Mouse (Mus musculus) c-Kit-positive CD71-positive TER-119-positive erythroid progenitor cells, embryonic 14.5 days (primary cell): ENCODE measurements around the gene Fstl3.
A peak's percentile ranks its signal among the peaks of the same experiment; 100 is the strongest.
"Not testable (repeated sequence)": the region's sequence is repeated elsewhere in the genome, so short reads cannot be mapped to it uniquely, and the experiment has no call there.

Experiments used
- DNase-seq: peaks from one replicate; pipeline ENCODE4 v3.0.0-alpha.2; 2013; ENCODE audit warnings: low spot score

The Fstl3 gene

DNA sequence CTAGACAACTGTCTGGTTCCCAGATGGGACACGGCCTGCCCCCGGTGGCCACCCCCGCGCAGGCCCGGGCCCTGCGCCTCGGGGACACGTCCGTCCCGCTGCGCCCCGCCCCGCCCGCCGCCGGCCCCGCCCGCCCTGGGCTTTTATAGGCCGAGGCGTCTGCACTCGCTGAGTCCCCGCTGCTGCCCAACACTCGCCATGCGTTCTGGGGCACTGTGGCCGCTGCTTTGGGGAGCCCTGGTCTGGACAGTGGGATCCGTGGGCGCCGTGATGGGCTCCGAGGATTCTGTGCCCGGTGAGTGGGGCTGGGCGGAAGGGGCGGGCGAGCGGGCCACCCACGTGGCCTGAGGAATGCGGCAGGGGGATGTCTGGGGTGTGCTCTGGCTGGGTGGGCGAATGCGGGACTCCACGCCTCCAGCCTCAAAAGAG is at the start of gene Fstl3:
Fstl3 (plus strand) TSS at position 170 of the 429 bp plus-strand sequence.
- no peak for DNase-seq

DNA sequence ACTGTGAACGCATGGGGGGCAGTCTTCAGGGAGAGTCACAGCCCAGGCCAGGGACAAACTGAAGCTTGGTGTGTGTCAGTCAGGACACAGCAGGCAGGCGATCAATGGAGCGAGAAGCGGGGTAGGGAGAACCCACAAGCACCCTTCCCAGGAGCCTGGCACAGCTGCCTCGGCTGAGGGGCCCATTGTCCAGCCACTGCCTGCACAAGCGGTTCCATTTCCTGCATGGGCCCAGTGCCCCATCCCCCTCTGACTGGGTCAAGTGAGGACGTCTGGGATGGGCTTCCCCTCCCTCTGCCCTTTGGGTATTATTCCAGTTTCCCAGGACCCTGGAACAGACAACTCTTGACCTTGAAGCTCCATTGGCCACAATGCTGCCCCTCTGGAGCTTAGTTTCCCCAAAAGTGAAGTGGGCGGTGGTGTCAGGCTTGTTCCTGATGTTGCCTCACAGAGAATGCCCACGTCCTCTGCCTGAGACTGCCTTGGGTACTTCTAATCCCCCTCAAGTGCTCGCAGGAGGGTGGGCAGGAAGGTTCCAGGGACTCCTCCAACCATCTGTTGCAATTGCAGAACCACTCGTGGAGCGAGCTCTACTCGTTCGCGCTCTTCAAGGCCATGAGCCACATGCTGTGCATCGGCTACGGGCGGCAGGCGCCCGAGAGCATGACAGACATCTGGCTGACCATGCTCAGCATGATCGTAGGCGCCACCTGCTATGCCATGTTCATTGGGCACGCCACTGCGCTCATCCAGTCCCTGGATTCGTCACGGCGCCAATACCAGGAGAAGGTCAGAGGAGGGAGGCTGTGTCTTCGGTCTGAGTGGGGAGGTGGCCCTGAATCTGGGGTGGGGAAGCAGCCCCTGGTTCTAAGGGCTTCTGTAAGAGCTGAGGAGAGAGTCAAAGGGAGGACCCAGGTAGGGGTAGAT is 48.5 kb upstream of the Fstl3 start:
- no peak for DNase-seq

DNA sequence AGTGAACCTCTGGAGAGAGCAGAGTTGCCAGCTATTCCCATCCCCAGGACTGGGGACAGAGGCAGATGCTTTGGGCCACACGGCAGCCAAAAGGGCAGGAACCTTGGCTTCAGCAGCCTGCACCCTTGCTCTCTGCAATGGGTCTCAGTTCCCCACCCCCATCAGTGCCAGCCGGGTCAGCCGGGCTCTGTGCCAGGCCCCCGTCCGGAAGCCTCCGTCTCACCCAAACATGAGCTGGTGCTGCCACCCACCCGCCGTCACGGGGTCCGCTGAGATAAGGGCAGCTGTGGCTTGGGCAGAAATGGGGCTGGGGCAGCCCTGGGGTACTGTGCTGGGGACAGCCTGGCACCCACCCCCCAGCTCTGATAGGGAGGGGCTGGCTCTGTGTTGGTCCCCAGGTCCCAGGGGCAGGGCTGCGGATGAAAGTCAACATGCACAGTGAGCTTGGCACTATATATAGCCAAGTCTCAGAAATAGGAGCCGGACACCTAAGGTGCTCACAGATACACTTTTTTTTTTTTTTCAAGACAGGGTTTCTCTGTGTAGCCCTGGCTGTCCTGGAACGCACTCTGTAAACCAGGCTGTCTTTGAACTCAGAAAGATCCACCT is 47.6 kb upstream of the Fstl3 start:
- DNase-seq = no peak

DNA sequence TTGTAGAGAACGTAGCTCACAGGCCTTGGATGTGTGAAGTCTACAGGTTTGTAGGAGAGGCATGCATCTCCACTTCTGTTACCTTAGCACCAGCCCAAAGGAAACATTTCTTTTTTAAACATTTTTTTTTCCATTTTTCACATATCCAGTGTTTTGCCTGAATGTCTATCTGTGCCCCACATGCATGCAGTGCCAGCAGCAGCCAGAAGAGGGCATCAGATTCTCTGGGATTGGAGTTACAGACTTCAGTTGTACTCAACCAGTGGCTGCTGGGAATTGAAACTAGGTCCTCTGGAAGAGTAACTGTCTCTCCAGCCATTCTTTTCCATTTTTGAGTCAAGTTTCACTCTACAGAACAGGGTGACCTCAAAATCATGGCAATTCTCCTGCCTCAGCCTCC is 44.6 kb upstream of the Fstl3 start:
- no peak for DNase-seq

DNA sequence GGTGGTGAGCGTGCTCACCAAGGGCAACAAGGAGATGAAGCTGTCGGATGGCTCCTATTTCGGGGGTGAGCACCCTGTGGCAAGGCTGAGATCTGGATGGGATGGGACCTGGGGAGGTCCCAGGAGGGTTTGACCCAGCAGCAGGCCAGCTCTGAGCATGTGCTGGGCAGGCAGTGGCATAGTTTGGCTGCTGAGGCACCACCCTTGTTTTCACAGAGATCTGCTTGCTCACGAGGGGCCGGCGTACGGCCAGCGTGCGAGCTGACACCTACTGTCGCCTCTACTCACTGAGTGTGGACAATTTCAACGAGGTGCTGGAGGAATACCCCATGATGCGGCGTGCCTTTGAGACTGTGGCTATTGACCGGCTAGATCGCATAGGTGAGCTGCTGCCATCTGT is 43.2 kb upstream of the Fstl3 start:
- no peak for DNase-seq

DNA sequence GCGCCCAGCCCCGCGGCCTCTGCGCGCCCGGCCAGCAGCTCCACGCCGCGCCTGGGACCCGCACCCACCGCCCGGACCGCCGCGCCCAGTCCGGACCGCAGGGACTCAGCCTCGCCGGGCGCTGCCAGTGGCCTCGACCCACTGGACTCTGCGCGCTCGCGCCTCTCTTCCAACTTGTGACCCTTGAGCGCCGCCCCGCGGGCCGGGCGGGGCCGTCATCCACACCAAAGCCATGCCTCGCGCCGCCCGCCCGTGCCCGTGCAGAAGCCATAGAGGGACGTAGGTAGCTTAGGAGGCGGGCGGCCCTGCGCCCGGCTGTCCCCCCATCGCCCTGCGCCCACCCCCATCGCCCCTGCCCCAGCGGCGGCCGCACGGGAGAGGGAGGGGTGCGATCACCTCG is 41.7 kb upstream of the Fstl3 start:
- DNase-seq = no peak

DNA sequence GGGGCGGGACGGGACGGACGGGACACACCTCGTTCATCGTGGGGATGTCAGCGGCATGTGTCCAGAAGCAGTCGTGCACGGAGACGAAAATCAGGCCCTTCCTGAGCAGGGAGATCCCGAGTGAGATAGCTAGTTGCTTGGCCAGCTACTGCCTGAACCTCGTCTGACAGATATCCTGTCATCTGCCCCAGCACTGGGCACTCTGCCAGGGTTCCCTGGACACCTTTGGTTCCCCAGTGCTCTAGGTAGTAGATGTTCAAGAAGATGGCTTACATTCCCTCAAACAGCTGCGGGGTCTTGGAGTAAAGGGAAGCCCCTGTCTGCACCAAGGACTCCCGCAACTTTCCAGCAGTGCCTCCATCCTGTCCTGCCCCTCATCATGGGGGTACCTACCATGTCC is 40.4 kb upstream of the Fstl3 start:
- no peak for DNase-seq

DNA sequence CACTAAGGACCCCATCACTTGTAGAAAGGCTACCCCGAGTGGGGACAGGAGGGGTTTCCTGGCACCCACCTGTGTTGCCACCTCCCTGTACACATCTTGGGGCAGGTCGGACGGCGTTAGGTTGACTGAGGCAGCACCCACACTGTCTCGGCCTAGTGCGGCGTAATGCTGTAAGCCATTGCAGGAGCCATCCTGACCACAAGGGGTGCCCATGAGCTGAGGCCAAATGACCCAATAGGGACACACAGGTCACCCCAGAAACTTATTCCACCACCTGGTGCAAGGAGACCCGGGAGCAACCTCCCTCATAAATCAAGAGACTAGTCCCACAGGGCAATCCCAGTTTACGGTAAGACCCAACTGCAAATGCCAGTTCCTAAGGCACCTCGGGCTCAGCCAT is 38.8 kb upstream of the Fstl3 start:
- DNase-seq = no peak

DNA sequence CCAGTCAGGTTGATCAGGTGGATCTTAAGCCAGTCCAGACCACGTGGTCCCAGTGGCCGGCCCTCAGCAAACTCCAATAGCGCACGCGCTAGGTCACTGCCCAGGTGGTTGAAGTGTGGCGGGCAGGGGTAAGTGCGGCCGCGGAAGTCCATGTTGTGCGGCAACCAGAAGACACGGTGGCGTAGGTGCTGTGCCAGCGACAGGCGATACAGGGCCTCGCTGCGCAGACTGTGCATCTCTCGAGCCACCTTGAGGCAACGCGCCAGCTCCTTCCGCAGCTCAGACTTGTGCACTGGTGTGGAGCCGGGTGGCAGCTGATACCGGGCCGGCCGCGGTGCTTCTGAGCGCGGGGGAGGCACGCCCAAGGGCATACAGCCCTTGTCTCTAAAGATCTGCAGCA is 37.8 kb upstream of the Fstl3 start:
- no peak for DNase-seq

DNA sequence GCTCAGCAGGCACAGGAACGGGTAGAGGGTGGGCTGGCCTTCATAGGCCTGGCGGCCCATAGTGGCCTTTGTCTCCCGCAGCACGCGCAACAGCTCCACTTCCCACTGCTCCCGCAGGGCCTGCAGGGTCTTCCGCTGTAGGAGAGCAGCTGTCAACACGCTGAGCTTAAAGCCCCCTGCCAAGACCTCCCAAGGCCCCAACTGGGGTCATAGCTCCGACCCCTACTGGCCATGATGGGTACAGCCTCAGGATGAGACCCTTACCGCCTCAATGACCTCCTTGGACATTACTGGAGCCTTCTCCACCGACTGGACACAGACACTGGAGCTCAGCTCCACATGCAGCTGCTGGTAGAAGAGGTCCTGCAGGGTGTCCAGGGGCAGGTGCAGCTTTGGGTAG is 36.2 kb upstream of the Fstl3 start:
- DNase-seq = no peak

DNA sequence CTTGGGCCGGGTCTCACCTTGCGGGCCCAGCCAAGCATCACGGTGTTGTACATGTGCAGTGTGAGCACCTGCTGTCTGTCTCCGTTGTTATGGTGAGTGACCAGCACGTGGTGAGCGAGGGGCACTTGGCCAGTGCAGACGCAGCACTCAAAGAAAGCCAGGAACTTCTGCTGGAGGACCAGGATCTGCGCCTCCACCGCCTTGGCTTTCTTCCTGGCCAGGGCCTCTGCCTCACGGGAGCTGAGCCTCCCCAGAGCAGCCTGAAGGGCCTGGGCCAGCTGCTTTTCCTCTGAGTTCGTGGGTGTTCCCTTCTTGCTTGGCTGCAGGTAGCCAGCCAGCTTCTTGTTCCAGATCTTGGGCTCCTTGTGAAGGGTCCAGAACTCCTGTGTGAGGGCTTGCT is 33.9 kb upstream of the Fstl3 start:
- DNase-seq = no peak

DNA sequence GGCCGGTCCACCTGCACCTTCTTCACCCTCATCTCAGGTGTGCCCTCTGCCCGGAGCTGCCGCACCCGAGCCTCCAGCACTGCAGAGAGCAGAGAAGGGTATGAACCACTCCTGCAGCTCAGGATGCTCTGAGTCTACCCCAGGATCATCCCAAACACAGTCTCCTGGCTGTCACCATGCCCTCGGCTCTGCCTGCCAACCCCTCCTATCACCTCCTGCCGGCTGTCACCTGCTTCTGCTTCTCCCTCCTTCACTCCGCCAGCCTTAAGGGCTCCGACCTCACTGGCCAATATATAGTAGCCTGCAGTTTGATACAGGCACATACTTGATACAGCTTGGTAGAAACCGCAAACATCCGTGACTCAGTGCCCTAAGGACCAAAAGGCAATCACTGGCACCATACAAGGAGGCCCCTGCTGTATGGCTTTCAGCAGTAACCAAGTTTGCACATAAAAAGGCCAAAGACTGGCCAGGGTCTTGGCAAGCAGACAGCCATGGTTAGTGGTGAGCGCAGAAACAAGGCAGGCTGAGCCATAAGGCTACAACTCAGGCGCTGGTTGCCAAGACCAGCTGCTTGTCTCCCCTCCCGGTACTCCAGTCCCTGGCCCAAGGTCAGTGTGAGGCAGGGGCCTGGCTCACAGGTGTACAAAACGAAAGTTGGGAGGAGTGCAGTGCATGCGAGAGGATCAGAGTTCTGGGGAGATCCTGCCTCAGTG is 33.3 kb upstream of the Fstl3 start:
- DNase-seq = no peak

DNA sequence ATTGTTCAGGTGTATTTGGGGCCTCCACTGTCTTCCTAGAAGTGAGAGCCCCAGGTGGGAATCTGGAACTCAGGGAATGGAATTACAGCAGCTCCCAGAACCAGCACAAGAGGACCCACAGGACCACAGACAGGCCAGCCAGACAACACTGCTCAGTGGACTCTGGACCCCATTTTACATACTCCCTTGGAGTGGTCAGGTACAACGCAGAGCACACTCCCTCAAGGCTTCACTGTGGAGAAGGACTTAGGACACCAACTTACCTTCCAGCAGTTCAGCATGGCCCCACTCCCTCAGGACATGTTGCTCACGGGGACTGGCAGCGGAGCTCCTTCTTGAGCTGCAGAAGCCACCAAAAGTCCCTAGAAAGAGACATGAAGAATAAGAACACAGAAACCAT is 31.7 kb upstream of the Fstl3 start:
- DNase-seq = no peak

DNA sequence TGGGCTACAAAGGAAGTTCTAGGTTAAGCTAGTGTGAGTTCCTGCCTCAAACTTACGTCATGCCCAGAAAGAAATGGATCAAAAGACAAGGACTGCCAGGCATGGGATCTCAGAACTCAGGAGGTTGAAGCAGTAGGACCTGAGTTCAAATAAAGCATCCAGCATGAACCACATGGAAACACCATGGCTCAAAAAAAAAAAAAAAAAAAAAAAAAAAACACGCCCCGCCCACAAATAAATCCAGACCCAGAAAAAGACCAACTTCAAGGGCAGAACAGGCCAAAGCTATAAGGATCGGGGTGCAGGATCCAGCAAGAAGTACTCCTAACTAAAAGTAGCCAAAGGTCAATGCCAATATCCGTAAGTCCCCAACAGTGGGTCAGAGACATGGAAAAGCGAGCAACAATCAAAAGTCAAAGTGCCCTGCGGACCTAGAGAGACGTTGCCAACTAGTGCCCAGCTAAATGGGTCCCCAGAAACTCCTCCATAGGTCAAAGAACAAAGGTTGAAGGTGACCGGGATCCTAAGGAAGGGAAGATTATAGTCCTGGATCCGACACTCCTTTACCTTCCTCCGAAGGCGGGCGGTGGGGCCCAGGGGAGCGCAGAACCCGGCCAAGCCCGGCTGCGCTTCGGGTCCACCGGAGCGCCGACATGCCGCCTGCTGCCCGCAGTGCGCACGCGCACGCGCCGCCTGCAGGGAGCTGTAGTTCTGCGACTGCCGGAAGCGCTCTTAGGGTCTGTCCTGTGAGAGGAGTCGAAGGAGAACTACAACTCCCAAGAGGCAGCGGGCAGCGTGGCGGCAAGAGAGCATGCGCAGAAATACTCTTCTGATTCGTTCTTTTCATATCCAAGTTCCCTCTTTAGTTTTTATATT is 30.9 kb upstream of the Fstl3 start, which contains the start of gene Polrmt:
Polrmt (minus strand) TSS at position 684 of the 876 bp plus-strand sequence.
- DNase-seq = peak; percentile 96

DNA sequence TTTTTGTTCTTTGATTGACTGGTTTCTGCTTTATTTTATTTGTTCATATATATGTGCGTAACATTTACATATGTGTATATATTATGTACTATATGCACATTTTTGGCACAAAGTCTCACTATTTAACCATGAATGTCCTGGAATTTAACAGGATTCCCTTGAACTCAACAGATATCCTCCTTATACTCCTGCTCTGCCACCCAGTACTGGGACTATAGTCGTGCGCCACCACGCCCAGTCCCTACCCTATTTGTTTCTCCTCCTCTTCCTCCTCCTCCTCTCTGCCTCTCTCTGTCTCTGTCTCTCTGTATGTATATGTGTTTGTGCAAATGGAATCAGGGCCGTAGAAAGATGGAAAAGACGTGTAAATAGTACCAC is 30.3 kb upstream of the Fstl3 start:
- no peak for DNase-seq

DNA sequence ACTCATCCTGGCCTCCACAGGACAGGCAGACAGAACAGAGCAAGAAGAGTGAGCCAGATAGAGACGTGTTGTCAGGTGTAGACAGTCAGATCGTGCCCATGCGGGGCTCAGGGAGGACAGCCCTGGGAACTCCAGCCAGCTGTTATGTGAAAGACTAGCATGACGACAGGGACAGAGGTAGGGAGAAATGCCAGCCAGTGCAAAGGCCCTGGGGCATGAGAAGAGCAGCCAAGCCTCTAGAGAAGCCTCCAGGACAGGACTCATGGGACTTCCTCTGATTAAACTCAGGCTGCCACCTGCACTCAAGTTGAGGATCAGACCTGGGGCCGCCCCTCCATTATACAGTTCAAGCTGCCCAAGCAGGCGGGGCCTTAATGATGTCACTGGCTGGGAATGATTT is 28.6 kb upstream of the Fstl3 start:
- DNase-seq = no peak

DNA sequence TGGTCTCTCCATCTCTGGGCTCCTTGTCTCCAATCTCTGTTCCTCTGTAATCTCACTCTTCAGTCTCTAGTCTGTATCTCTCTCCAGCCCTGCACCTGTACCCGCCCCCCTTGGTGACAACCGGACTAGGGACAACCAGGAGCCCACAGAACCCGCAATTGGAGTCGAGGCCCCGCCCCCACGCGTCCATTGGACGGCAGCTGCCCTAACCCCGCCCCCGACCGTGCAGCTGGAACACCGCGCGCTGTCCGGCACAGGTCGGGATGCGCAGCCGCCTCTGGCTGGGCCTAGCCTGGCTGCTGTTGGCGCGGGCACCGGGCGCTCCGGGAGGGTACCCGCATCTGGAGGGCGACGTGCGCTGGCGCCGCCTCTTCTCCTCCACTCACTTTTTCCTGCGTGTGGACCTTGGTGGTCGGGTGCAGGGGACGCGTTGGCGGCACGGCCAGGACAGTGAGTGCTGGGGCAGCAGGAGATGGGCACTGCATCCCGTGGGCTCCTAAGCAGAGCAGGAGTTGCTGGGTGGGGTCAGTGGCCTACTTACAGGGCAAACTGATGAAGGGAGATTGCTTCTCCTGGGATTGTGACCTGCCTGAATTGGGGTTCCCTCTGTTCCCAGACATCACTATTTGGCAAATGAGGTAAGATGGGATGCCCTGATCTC is 22.1 kb upstream of the Fstl3 start, which contains the start of gene Fgf22:
Fgf22 (plus strand) TSS at position 221 of the 661 bp plus-strand sequence.
- peak; percentile 49 for DNase-seq

DNA sequence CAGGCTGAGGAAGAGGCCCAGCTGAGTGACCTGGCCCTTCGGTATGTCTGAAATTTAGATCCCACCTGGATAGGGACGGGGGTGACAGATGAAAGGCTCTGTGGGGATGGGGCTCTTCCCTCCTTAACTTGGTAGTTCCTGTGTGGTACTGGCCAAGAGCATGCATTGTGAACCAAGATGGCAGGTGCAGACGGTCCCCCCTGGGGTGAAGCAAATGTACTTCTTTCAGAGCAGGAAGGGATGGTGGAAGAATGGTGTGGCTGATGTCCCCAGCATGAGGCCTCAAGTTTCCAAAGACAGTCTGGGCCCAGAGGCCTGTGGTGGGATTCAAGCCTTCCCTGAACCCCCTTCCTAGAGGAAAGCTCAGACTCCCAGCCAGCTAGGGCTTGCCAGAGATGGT is 21.2 kb upstream of the Fstl3 start:
- DNase-seq = no peak

DNA sequence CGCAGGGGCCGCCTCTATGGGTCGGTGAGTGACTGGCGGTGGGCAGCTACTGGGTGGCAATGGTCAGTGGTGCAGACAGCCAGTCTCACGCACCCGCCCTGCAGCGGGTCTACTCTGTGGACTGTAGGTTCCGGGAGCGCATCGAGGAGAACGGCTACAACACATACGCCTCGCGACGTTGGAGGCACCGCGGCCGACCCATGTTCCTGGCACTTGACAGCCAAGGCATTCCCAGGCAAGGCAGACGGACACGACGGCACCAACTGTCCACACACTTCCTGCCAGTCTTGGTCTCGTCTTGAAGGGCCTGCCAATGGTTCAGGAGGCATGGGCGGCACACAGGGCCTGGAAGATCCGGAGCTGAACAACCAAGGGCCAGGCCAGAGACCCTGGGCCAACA is 20.4 kb upstream of the Fstl3 start:
- no peak for DNase-seq

DNA sequence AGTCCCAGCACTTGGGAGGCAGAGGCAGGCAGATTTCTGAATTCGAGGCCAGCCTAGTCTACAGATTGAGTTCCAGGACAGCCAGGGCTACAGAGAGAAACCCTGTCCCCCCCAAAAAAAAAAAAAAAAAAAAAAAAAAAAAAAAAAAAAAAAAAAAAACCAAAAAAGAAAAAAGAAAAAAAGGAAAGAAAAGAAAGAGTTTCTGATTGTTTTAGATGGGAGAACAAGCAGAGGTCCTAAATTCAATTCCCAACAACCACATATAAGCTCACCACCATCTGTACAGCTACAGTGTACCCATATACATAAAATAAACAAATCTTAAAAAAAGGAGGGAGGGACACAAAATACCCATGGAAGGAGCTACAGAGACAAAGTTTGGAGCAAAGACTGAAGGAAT is 17.4 kb upstream of the Fstl3 start:
- not testable (repeated sequence) for DNase-seq

DNA sequence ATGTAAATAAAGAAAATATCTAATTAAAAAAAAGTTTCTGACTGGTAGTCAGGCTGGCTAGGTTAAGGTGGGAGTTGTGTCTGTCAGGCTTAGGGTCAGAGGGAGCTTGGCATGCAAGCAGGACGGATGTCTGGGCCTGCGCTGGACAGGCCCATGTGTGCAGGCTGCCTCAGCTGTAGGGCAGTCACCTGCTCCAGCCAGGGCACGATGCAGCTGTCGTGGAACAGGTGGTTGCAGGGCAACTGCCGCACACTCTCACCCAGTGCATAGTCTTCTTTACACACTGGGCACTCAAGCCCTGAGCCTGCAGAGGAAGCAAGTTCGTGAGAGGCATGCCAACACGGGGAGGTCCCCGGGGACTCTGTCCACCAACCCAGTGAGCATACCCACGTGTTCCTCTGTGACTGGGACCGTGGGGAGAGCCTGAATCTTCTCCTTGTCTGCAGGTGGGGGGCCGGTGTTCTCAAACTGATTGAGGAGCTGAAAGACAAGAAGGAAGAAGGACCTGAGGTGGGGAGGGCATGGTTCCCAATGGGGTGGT is 16.4 kb upstream of the Fstl3 start:
- DNase-seq = no peak
